Mouse (Mus musculus) neural tube, embryonic 12.5 days (tissue): ENCODE measurements around the gene Necab2. TPM values are rescaled to one million over a fixed set of nuclear protein-coding genes. Genes with fewer than 3 reads are reported as not detected.

Experiments
- ATAC-seq: fragments of 200-750 bp; cut with Nextera tagmentation; 2 replicates; pipeline ENCODE4 v1.8.0; 2017; ENCODE audit warnings: low read depth, mild to moderate bottlenecking, moderate TSS enrichment, moderate library complexity; ENCODE audit not compliant: low FRiP score
- H3K27ac ChIP-seq: fragments of 300-500 bp; sonication (generic); 2 replicates; pipeline ENCODE4 v1.5.1; 2016
- H3K27me3 ChIP-seq: fragments of 300-500 bp; sonication (generic); replicated peaks from 2 replicates; pipeline ENCODE4 v1.6.1; 2016; ENCODE audit warnings: mild to moderate bottlenecking
- H3K36me3 ChIP-seq: fragments of 300-500 bp; sonication (generic); 2 replicates; pipeline ENCODE4 v1.6.1; 2016; ENCODE audit warnings: mild to moderate bottlenecking
- H3K4me1 ChIP-seq: fragments of 300-500 bp; sonication (generic); 2 replicates; pipeline ENCODE4 v1.6.1; 2016
- H3K4me2 ChIP-seq: fragments of 300-500 bp; sonication (generic); replicated peaks from 2 replicates; pipeline ENCODE4 v1.6.1; 2016; ENCODE audit warnings: mild to moderate bottlenecking
- H3K4me3 ChIP-seq: fragments of 300-500 bp; sonication (generic); 2 replicates; pipeline ENCODE4 v1.5.1; 2016
- H3K9ac ChIP-seq: fragments of 300-500 bp; sonication (generic); 2 replicates; pipeline ENCODE4 v1.6.1; 2016; ENCODE audit warnings: mild to moderate bottlenecking
- H3K9me3 ChIP-seq: fragments of 300-500 bp; sonication (generic); 2 replicates; pipeline ENCODE4 v1.6.1; 2016; ENCODE audit warnings: mild to moderate bottlenecking
- WGBS: fragments of 180-500 bp; shearing (Covaris S2); methylation state at CpG from one replicate; pipeline ENCODE4 v1.1.7; 2016; 5-methylcytosine and 5-hydroxymethylcytosine counted together
- polyA plus RNA-seq: library from polyadenylated mRNA; unstranded; fragments of >200 nt; fragmentation: Nextera tagmentation; extraction: Ambion mirVana; gene quantifications from 2 replicates; pipeline ENCODE4 v1.2.1, GENCODE M21; 2016

Necab2 gene
- polyA plus RNA-seq, 1 experiment from 2014 or later = 29.5 TPM

GRCm38 (mm10) chr8:119421603-119422122, 24.9 kb upstream of the Necab2 start:
- no peak for ATAC-seq
- WGBS = 63% methylated on average over 9 of the region's 9 CpGs

GRCm38 (mm10) chr8:119422123-119422711, 24.3 kb upstream of the Necab2 start:
- Histone ChIP-seq H3K4me2 (no peak overlapping the region), H3K9me3 (no peaks in the 10 kb centered on the region), H3K27me3 (0 out of 2 replicates have a peak, but pooled peaks cover 3% of the 10 kb centered on the region), H3K9ac (no peak overlapping the region), H3K27ac (no peak overlapping the region), H3K36me3 (no peaks in the 10 kb centered on the region), H3K4me1 (no peaks in the 10 kb centered on the region; the same call in 1 of the 2 replicates), H3K4me3 (no peak overlapping the region)
- 69% methylated on average over 9 of the region's 9 CpGs for WGBS
- no peak for ATAC-seq

More at GRCm38 (mm10) chr8:119421603-119422122, 24.9 kb upstream of the Necab2 start:
- H3K27me3 ChIP-seq = 0 out of 2 replicates have a peak, but pooled peaks cover 3% of the 10 kb centered on the region
- no peak overlapping the region for H3K27ac ChIP-seq
- H3K4me1 ChIP-seq = no peaks in the 10 kb centered on the region; the same call in 1 of the 2 replicates
- no peak overlapping the region for H3K4me3 ChIP-seq
- no peaks in the 10 kb centered on the region for H3K36me3 ChIP-seq
- no peak overlapping the region for H3K4me2 ChIP-seq
- no peak overlapping the region for H3K9ac ChIP-seq
- no peaks in the 10 kb centered on the region for H3K9me3 ChIP-seq

- H3K27ac ChIP-seq = no peak overlapping the region
- H3K9ac ChIP-seq = no peak overlapping the region
- H3K4me3 ChIP-seq = no peak overlapping the region
- no peak for ATAC-seq
- H3K4me2 ChIP-seq = no peak overlapping the region
- no peaks in the 10 kb centered on the region for H3K36me3 ChIP-seq
- no peaks in the 10 kb centered on the region; the same call in 1 of the 2 replicates for H3K4me1 ChIP-seq
- H3K9me3 ChIP-seq = no peaks in the 10 kb centered on the region
- WGBS = 72% methylated on average over 9 of the region's 9 CpGs
- H3K27me3 ChIP-seq = 0 out of 2 replicates have a peak, but pooled peaks cover 3% of the 10 kb centered on the region
Measured at GRCm38 (mm10) chr8:119423631-119424141, 22.8 kb upstream of the Necab2 start.

- ATAC-seq = no peak
- Histone ChIP-seq H3K27me3 (0 out of 2 replicates have a peak, but pooled peaks cover 3% of the 10 kb centered on the region), H3K27ac (no peak overlapping the region), H3K4me3 (no peak overlapping the region), H3K9me3 (no peaks in the 10 kb centered on the region), H3K9ac (no peak overlapping the region), H3K4me2 (no peak overlapping the region), H3K36me3 (no peaks in the 10 kb centered on the region), H3K4me1 (no peaks in the 10 kb centered on the region; the same call in 1 of the 2 replicates)
- 86% methylated on average over 10 of the region's 10 CpGs for WGBS
Measured at GRCm38 (mm10) chr8:119424199-119424733, 22.3 kb upstream of the Necab2 start.

GRCm38 (mm10) chr8:119424740-119425139, 21.8 kb upstream of the Necab2 start:
- ATAC-seq = no peak
- Histone ChIP-seq H3K36me3 (no peaks in the 10 kb centered on the region), H3K27ac (no peak overlapping the region), H3K4me3 (no peak overlapping the region), H3K4me1 (no peaks in the 10 kb centered on the region; the same call in 1 of the 2 replicates), H3K4me2 (no peak overlapping the region), H3K9me3 (no peaks in the 10 kb centered on the region), H3K27me3 (0 out of 2 replicates have a peak, but pooled peaks cover 3% of the 10 kb centered on the region), H3K9ac (no peak overlapping the region)
- WGBS = 83% methylated on average over 10 of the region's 10 CpGs

- no peaks in the 10 kb centered on the region; the same call in 1 of the 2 replicates for H3K4me1 ChIP-seq
- 87% methylated on average over 10 of the region's 10 CpGs for WGBS
- no peaks in the 10 kb centered on the region for H3K36me3 ChIP-seq
- no peaks in the 10 kb centered on the region for H3K9me3 ChIP-seq
- no peak overlapping the region for H3K9ac ChIP-seq
- no peak for ATAC-seq
- no peak overlapping the region for H3K27ac ChIP-seq
- no peak overlapping the region for H3K4me3 ChIP-seq
- H3K4me2 ChIP-seq = no peak overlapping the region
- 0 out of 2 replicates have a peak, but pooled peaks cover 3% of the 10 kb centered on the region for H3K27me3 ChIP-seq
Measured at GRCm38 (mm10) chr8:119425533-119425932, 21.0 kb upstream of the Necab2 start.

GRCm38 (mm10) chr8:119426069-119426735, 20.3 kb upstream of the Necab2 start:
- H3K27ac ChIP-seq = no peak overlapping the region
- no peaks in the 10 kb centered on the region for H3K36me3 ChIP-seq
- no peak for ATAC-seq
- H3K9me3 ChIP-seq = no peaks in the 10 kb centered on the region
- no peak overlapping the region for H3K9ac ChIP-seq
- no peaks in the 10 kb centered on the region; the same call in 1 of the 2 replicates for H3K4me1 ChIP-seq
- H3K4me3 ChIP-seq = no peak overlapping the region
- no peaks in the 10 kb centered on the region for H3K27me3 ChIP-seq
- WGBS = 81% methylated on average over 6 of the region's 6 CpGs
- H3K4me2 ChIP-seq = no peak overlapping the region

- no peaks in the 10 kb centered on the region for H3K36me3 ChIP-seq
Measured at GRCm38 (mm10) chr8:119427634-119428349, 18.7 kb upstream of the Necab2 start.

GRCm38 (mm10) chr8:119428350-119428740, 18.2 kb upstream of the Necab2 start:
- Histone ChIP-seq H3K9ac (no peak overlapping the region), H3K4me2 (no peak overlapping the region), H3K4me1 (no peaks in the 10 kb centered on the region), H3K4me3 (no peak overlapping the region), H3K9me3 (no peaks in the 10 kb centered on the region), H3K27me3 (no peaks in the 10 kb centered on the region), H3K27ac (no peak overlapping the region), H3K36me3 (no peaks in the 10 kb centered on the region)
- WGBS = 83% methylated on average over 7 of the region's 7 CpGs
- no peak for ATAC-seq

More at GRCm38 (mm10) chr8:119427634-119428349, 18.7 kb upstream of the Necab2 start:
- H3K4me1 ChIP-seq = no peaks in the 10 kb centered on the region
- no peaks in the 10 kb centered on the region for H3K9me3 ChIP-seq
- H3K27me3 ChIP-seq = no peaks in the 10 kb centered on the region
- no peak overlapping the region for H3K4me2 ChIP-seq
- ATAC-seq = no peak
- WGBS = 76% methylated on average over 12 of the region's 12 CpGs
- H3K4me3 ChIP-seq = no peak overlapping the region
- no peak overlapping the region for H3K9ac ChIP-seq
- no peak overlapping the region for H3K27ac ChIP-seq

GRCm38 (mm10) chr8:119428766-119429327, 17.7 kb upstream of the Necab2 start:
- WGBS = 81% methylated on average over 5 of the region's 5 CpGs
- ATAC-seq = no peak
- no peaks in the 10 kb centered on the region for H3K4me1 ChIP-seq

GRCm38 (mm10) chr8:119429552-119429951, 17.0 kb upstream of the Necab2 start:
- no peaks in the 10 kb centered on the region for H3K27me3 ChIP-seq
- H3K27ac ChIP-seq = no peak overlapping the region
- H3K4me1 ChIP-seq = no peaks in the 10 kb centered on the region
- no peaks in the 10 kb centered on the region for H3K36me3 ChIP-seq
- no peak for ATAC-seq
- H3K4me3 ChIP-seq = no peak overlapping the region
- H3K9me3 ChIP-seq = no peaks in the 10 kb centered on the region
- H3K4me2 ChIP-seq = no peak overlapping the region
- 91% methylated on average over 3 of the region's 3 CpGs for WGBS
- H3K9ac ChIP-seq = no peak overlapping the region

More at GRCm38 (mm10) chr8:119428766-119429327, 17.7 kb upstream of the Necab2 start:
- Histone ChIP-seq H3K4me2 (no peak overlapping the region), H3K4me3 (no peak overlapping the region), H3K9ac (no peak overlapping the region), H3K36me3 (no peaks in the 10 kb centered on the region), H3K27ac (no peak overlapping the region), H3K27me3 (no peaks in the 10 kb centered on the region), H3K9me3 (no peaks in the 10 kb centered on the region)
